Mouse (Mus musculus) gastrocnemius, postnatal 36 days (tissue): ENCODE data around the gene Serpina9. TPM values are rescaled to one million over a fixed set of nuclear protein-coding genes. Genes with fewer than 3 reads are reported as not detected.

Experiments used
- DNase-seq, 2 experiments: peaks; one replicate each; pipeline ENCODE4 v3.0.0; 2022
- intact Hi-C: fragments of 180-260 bp; cut with DNase I; formaldehyde crosslinking; loops from one replicate; pipeline ENCODE4 v1.15.1; 2025
- long read RNA-seq, 2 experiments: library from polyadenylated mRNA; stranded (forward); transcript quantifications; one replicate each; pipeline ENCODE4 v2.0.0; 2021
- total RNA-seq, 2 experiments: library from RNA; stranded (reverse); gene quantifications; 2 replicates each; pipeline ENCODE4 v1.2.3; 2021

Serpina9 gene
- not detected for total RNA-seq
- long read RNA-seq, experiment 1 = 0 reads
- long read RNA-seq, experiment 2 = 0 reads

DNA sequence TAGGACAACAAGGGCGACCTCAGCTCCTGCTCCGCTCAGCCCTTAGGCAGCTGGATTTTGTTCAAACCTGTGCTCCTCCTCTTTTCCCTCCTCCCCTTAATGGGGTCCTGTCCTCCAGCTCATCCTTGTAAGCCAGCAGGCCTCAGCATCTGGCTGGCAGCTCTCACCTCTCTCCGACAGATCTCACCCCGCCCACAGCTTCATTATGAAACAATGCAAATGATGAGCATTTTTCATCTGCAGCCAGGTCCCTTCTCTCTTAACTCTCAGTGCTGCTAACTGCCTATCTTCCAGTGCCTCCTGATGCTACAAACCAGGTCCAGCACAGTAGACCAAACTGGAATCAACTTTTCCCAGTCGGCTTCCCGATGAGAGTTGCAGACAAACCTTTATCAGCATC, at the start of gene Serpina9:
Gene Serpina9 (minus strand): TSS at position 136 of the 400 bp plus-strand sequence.
- no peak for DNase-seq
- intact Hi-C loops = no loop called here

DNA sequence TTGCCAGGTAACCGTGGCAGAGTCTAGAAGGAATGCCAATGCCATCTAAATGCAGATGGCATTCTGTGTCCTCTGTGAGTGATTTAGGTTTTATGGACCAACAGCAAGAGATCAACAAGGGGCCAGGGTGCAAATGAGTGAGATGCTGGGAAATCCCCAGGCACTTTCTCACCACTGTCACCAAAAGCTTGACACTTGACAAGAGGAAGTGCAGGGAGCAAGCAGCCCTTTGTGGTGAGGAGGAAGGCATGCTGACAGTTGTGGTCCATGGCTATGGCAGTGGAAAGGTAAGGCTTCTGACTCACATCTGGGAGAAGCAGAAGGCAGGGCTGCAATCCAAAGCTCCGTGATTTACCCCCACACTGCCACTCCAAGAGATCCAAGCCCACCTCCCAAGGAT, 48.3 kb upstream of the Serpina9 start:
- intact Hi-C loops = no loop called here
- no peak for DNase-seq

DNA sequence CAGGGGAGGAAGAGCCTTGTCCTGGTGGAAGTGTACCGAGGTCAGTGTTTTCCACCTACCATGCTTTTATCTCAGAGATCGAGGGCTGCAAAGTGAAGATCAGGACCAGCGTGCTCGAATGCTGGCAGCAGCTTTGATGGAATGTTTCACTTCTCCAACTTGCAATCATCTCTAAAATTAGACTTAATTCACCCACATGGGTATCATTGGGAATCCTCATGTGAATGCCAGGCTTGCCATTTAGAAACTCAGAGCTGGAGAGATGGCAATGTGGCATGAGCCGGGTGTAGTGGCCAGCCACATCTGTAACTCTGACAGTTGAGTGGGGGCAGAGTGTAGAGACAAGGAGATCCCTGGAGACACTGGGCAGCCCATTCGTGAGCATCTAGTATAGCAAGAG, 46.6 kb upstream of the Serpina9 start:
- DNase-seq = no peak
- intact Hi-C loops = no loop called here

DNA sequence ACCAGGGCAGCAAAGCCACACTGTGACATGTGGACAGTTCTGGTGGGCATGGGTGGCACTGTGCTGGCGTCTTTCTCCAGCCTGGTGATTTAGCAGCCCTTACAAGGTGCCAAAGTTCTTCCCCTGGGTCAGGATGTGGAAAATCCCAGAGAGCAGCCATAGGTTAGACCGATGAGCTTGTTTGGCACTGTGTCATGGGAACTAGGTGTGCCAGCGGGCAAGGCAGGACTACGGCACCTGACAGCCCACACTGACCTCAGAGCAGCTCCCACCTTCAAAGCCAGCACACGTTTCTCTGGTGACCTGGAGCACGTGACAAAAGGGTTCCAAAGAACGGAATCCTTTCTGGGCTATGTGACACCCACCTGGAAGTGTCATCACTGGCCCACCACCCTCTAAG, 44.0 kb upstream of the Serpina9 start:
- intact Hi-C loops = no loop called here
- DNase-seq = no peak

DNA sequence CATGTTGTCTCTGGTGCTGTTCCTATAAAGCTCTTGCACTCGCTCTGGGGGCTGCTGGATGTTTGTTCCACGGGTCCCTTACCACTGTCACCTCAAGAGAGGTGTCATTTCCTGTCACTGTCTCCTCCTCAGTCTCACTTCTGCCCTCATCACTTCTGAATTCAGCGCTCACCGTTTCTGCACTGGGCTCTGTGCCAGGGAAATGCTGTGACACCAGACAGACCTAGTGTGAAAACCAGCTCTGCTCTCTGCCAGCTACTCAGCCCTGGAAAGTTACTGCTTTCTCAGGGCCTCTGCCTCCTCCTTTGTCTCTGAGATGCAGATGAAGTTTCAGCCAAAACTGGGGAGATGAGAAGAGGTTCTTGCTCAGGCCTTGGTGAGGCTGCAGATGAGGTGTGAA, 43.5 kb upstream of the Serpina9 start:
- intact Hi-C loops = no loop called here

DNA sequence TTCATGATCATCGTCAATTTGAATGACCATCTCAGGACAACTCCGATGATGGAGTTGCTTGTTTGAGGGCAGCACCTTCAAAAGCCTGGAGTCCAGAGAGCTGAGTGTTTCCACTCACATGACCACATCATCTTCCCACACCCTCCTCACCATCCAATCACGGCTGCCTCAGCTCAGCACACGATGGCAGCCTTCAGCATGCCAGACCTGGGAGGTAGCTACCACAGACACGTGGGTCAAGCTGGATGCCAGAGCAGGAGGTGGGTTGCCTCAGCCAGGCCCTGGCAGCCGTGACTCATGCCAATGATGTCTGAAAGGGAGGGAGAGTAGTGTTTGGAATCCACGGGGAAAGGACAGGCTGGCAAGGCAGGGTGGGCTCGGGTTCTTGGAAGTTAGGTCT, 42.2 kb upstream of the Serpina9 start:
- no peak for DNase-seq
- intact Hi-C loops = no loop called here

More for the DNA sequence above, 43.5 kb upstream of the Serpina9 start:
- DNase-seq = no peak

DNA sequence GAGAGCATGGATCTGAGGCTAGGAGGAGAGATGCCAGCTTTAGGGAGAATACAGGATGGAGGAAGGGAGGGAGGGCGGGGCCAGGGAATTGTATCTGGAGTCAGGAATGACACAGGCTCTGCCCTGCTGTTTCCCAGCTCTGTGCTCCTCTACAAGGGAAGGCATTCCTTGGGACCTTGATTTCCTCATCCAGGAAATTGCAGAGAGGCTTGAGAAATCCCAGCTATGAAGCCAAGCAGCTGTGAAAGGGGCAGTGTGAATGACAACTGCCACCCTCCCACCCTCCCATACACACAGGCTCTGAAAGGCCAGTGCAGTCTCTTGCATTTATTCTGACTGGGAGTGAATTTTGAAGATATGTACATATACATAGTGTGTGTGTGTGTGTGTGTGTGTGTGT, 40.4 kb upstream of the Serpina9 start:
- no peak for DNase-seq
- intact Hi-C loops = no loop called here

DNA sequence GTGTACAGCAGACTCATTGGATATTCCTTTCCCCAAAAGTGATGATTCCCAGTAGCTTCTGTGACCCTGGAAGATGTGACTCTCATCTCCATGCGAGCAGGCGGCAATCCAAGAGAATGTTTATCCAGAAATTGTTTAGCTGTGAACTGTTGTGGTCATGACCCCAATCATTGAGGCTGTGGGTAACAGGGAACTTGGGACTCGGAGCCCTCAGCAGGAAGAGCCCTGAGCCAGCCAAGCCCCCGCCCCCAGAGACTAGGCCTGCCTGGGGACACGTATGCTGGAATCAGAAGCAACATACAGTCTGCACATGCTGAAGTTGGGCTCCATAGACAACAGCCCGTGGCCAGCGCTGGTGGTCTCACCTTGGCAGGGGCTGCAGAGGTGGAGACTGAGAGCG, 32.2 kb upstream of the Serpina9 start:
- intact Hi-C loops = no loop called here
- DNase-seq = no peak

DNA sequence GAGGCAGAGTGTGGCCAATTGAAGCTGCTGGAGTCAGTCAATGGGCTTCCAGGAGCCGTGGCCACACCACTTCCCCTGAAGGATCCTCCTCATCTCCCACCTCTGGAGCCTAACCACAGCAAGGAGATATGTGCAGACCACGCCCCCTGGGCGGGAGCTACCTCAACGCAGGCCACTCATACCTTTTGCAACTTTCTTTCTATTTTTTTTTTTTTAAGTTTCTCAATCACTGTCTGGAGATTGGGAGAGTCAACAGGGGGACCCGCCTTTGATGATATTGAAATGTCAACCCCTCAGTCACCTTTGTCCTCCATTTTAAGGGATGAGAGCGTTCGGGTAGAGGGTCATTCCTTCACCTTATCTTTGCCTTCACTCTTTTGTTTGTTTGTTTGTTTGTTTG, 30.8 kb upstream of the Serpina9 start, which contains the start of gene Serpina12:
Gene Serpina12 (minus strand): TSS at position 101 of the 400 bp plus-strand sequence.
- no peak for DNase-seq
- intact Hi-C loops = no loop called here

DNA sequence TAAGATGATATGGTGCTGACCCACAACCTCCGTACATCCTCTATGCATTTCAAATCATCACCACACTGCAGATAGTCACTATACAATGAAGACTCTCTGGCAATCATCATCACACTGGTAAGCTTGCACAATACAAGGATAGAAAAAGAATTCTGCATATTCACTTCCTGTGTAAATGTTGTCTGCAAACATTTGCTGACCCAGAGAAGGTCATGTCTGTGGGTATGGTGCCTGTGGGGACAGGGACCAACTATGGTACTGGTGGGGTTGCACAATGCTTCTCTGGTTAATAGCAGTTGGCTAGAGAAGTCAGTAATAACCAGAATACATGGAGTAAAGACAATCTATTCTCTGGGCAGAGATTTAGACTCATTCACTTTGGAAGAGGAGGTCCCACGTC, 29.2 kb upstream of the Serpina9 start:
- intact Hi-C loops = no loop called here
- no peak for DNase-seq

DNA sequence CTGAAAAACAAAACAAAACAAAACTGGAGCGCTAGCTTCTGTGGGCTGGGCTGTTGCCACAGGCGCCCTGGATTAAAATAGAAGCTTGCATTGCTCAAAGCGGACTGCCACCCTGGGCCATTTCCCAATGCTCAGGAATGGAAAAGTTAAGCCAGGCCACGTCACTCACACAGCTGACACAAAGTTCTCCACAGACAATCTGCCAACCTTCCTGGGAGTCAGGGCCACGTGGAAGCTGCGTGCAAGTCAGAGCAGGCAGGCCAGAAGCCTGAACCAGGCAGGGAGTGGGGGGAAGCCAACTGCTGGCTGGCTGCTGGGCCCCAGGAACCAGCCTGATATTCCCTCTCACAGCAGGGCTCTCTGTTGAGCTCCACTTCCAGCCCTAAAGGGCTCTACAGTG, 27.8 kb upstream of the Serpina9 start:
- intact Hi-C loops = no loop called here
- peak; percentile 39 to 56 for DNase-seq

DNA sequence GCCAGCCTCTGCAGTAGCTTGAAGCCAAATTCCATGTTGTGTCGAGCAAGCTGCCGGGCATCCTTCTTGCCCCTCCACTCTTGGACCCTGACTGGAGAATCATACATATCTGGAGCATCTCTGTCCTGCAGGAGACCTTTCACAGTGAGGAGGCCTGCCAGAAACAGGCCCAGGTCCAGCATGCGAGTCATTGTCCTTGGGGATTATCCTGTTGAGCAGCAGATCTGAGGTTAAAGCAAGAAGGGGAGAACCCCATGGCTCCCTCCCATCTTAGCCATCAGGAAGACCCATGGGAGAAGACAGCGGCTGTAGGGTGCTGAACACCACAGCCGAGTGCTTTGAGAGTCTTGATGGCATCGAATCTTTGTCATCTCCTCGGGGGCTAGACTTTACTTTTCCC, 24.6 kb upstream of the Serpina9 start:
- intact Hi-C loops = loop anchor here (10.0 kb wide), 1 partner anchor 1363 kb away; no protein-coding TSS in a partner anchor
- DNase-seq = no peak

DNA sequence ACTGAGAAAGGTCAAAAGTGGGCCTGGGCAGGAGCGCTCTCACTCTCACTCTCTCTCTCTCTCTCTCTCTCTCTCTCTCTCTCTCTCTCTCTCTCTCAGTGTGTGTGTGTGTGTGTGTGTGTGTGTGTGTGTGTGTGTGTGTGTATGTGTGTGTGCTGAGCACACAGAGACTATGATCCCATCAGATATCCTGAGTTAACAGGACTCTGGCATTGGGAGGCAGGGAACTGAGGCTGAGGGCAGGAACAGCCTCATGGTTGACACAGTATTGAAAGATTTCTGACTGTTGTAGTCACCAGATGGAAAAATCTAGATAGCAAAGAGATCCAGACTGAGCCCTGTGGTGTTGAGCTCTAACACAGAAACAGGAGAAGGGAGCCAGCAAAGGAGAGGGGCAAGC, 20.2 kb upstream of the Serpina9 start:
- DNase-seq = no peak
- intact Hi-C loops = loop anchor here (10.0 kb wide), 1 partner anchor 1359 kb away; no protein-coding TSS in a partner anchor

DNA sequence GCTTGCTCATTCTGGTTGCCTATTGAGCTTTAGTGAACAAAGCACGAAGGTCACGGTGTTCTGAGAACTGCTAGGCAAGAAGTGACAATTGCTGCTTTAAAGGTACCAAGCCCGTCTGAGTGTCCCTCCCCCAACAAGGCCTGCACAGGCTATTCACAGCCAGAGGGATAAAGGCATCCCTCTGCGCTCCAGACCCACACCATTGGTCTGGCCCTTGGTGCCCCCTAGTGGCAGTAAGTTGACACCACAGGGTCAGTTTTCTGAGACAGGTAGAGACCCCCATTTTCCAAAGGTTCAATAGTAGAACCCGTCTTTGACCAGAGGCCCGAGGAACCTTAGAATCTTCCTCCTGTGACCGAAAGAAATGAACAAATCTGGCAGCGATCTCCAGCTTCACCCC, 16.4 kb upstream of the Serpina9 start:
- DNase-seq = no peak
- intact Hi-C loops = loop anchor here (10.0 kb wide), 1 partner anchor 1355 kb away; no protein-coding TSS in a partner anchor

DNA sequence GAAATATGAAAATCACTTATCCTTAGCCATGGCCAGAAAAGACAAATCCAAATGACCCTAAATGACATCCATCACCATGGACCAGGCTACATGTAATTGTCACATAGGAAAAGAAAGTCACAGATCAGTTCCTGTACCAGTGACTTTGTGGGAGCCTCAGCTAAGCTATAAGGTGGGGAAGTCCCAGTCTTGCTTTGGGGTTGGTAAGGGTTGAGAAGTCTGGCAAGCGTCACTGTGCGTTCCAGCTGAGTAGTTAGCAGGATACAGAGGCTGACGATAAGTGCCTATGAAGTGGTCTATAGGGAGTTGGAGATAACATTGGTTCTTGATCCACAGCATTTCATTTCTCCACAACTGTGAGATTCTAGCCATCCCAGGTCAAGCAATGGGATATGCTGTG, 1.7 kb upstream of the Serpina9 start:
- intact Hi-C loops = no loop called here
- DNase-seq = no peak

DNA sequence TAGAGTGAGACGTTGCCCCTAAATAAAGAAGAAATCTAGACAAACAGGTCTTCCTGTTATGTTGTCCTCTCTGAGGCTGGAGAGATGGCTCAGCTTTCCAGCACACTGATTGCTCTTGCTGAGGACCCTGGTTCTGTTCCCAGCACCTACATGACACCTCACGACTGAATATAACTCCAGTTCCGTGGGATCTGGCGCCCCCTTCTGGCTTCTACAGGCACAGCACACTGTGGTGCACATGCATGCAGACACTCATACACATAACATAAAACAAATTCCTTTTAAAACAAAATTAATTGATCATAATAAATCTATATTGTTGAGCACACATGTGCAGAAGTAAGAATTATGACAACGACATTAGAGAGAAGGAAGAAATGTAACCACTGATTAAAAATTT, 8.9 kb downstream of the Serpina9 start:
- intact Hi-C loops = no loop called here
- DNase-seq = no peak

DNA sequence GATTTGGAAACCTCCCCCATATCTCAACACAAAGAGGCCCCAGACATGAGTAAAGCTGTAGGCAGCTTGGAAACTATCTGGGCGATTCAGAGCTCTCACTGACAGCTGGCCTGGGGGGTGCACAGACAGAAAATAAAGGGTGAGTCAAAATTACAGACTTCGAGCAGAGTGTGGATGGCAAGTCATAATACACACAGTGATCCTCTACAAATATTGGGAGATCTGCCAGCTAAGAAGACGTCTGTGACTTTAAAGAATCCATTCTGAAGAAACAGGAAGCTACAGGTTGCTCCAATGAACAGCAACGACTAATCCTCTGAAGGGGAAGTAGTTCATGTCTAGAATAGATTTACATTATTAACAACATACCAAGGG, 10.3 kb downstream of the Serpina9 start:
- intact Hi-C loops = no loop called here
- no peak for DNase-seq

DNA sequence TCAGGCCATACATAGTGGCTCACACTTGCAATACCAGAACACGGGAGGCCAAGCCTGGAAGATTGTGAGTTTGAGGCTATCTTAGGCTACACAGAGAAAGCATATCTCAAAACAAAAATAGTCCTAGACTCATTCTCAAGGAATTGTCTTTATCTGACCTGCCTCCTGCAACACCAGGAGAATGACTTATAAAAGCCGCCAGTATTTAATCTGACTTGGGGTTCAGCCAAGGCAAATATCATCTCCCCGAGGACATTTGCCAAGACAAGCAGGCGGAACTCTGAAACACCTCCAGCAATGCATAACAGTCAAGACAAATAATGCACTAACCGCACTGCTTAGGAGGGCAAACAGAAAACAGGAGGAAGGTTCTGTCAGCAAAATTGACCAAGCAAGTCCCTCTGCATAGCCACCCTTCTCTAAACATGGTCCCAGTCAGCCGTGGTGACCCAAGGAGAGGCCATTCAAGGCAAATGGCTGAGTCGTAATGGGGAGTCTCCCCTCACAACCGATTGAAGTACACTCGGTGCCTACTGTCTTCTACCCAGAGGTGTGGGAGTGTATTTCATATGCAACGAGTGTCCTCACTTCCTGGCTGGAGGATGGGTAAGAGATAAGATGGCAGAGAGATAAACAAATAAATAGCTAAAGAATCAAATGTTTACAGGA, 10.9 kb downstream of the Serpina9 start:
- DNase-seq = no peak
- intact Hi-C loops = no loop called here

DNA sequence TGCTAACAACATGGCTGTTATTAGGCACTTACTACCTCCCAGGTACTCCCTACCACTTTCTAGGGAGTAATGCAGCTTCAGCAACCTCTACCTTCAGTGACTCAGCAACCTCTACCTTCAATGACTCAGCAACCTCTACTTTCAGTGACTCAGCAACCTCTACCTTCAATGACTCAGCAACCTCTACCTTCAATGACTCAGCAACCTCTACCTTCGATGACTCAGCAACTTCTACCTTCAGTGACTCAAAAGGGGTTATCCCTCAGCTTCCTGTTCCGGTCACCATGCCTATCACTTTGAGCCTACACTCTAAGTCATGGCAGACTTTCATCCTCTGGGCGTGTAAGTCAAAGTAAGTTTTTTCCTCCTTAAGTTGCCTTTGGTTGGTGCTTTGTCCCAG, 13.0 kb downstream of the Serpina9 start:
- intact Hi-C loops = no loop called here
- no peak for DNase-seq

DNA sequence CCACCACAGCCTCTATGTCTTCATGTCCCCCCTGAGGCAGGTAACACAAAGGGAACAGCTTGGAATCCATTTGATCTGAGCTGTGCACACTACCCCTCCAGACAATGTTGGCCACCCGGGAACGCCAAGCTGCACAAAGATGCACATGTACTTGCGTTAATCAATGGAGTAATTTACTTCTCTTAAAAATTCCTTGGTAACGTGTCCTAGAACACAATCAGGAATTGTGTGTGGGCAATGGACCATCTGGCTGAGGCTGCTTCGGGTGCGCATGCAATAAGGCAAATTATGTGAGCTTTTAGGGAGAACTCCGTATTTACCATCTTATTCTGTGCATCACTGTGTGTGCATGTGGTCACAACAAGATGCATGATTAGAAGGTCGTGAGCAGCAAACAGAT, 13.9 kb downstream of the Serpina9 start:
- no peak for DNase-seq
- intact Hi-C loops = loop anchor here (5.0 kb wide), 1 partner anchor 418 kb away; no protein-coding TSS in a partner anchor

DNA sequence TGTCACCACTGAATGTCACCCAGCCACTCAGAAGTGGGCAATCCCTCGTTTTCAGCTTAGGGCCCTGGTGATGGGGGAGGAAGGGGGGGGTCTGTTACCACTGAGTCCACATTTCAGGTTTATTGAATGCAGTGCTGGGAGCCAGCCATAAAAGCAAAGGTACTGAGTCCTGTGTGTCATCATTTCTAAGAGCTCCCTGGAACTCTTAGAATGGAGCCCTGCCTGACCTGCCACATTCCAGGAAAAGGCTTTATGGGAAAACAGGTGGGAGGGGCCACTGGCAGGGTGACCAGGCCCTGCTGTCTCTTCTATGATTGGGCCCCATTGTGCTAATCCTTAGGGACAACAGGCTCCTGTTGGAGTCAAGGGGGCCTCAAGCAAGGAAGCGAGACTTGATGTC, 17.0 kb downstream of the Serpina9 start:
- no peak for DNase-seq
- intact Hi-C loops = loop anchor here (1.0 to 5.0 kb wide), 2 partner anchors 73 to 421 kb away; no protein-coding TSS in a partner anchor

DNA sequence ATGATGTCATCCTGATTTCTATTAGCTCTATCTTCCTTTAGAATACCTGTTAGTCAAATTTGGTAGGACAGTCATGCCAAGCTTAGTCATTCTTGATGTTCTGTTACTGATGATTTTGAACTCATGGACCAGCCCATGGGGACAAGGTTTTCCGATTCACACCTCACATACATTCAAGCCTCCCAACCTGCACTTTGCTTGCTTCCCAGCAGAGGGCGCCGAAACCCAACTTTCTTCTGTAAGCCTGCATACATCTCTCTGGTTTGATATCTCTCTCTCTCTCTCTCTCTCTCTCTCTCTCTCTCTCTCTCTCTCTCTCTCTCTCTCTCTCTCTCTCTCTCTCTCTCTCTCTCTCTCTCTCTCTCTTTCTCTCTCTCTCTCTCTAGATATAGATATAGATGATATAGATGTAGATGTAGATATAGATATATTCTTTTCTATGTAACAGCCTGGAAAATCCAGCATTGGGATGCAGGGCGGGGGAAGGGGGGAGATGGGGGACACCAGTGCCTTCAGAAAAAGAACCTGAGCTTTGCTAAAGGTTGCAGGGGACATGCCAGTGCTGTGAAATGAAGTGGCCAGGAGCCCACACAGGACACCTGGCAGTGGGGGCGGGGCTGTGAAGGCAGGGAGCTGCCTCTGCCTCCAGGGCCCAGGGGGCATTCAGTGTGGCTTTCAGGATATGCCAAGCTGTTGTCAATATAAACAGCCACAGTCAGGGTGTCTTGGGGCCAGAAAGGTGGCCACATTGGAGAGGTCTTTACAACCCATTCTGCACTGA, 18.1 kb downstream of the Serpina9 start:
- peak; percentile 30 to 35 for DNase-seq

More for the DNA sequence above, 18.1 kb downstream of the Serpina9 start:
- intact Hi-C loops = loop anchor here (1.0 to 5.0 kb wide), 2 partner anchors 74 to 422 kb away; no protein-coding TSS in a partner anchor
